Mouse (Mus musculus) c-Kit-negative CD71-positive TER-119-positive erythroid progenitor cells, embryonic 14.5 days (primary cell): ENCODE measurements around the gene Thrsp.

Experiments
- DNase-seq: peaks from one replicate; pipeline ENCODE4 v3.0.0-alpha.2; 2013; ENCODE audit warnings: low read depth, low spot score

Thrsp gene

DNA sequence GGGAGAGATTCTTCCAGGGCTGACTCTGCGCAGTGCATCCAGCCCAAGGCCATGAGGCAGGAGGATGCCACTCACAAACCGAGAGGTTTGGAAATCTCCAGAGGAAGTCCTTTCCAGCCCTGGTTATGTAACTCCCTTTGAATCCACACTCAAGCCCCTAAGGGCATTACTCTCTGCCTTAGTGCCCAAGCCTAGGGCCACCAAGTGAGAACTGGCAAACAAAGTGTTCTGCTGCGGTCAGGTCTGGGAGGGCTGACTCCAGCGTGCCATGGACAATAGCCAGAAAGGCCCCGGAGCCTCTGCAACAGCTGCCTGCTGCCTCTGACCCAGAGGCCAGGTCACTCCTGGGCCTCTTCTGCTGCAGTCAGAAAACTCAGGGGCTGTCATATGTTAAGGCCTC, 1.2 kb upstream of the Thrsp start:
- DNase-seq: no peak

DNA sequence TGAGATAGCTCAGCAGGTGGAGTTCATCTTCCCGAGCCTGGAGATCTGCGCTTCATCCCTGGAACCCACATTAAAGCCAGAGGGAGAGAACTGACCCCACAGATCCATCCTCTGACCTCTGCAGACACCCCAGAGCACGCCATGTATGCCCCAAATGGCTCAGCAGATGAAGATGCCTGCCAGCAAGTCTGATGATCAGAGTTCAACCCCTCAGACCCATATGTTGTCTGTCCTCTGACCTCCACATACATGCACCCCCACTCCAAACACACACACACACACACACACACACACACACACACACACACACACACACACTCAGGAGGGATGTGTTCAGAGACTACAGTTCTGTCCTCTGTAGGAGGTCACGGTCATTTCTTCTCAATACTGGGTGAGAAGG, 1.1 kb downstream of the Thrsp start:
- DNase-seq: no peak

DNA sequence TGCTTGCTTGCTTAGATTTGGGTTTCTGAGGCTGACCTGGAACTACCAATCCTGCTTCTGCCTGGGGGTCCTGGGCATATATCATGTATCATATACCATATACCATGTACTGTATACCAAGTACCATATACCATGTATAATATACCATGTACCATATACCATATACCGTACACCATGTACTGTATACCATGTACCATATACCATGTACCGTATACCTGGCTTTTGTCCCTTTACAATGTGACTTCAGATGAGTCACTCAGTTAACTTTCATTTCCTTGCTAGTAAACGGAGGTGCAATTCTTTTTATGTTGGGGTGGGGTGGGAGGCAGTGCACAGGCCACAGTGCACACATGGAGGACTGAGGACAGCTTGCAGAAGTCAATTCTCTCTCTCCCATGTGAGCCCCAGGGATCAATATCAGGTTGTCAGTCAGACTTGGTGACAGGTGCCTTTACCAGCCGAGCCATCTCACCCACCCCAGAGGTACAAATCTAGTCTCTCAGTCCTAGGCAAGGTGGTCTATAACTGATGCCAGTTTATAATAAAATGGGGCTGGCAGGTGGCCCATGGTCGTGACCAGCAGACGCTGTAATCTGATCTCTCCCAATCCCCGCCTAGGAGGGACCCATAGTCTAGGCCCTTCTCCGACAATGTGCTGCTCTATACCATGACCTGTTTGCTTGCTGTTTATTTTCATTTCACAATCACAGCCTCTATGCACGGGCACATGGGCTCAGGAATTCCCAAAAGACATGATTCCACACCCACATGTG, 2.4 kb downstream of the Thrsp start:
- DNase-seq: no peak

DNA sequence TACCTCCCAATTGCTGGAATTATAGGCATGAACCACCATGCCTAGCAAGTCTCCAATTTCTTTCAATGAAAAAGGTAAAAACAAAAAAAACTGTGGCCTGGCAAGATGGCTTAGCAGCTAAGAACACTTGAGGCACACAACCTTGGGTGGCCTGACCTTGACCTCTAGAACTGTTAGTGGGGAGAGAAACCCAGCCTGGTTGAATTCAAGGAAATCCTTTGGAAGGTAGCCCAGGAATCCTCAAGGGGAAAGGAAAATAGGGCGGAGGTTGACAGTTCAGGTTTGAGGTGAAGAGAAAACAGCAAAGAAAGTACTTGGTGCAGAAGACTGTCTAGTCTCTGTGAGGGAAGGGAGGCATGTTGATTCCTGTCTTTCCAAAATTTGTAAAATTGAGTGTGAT, 3.1 kb downstream of the Thrsp start:
- DNase-seq: no peak

DNA sequence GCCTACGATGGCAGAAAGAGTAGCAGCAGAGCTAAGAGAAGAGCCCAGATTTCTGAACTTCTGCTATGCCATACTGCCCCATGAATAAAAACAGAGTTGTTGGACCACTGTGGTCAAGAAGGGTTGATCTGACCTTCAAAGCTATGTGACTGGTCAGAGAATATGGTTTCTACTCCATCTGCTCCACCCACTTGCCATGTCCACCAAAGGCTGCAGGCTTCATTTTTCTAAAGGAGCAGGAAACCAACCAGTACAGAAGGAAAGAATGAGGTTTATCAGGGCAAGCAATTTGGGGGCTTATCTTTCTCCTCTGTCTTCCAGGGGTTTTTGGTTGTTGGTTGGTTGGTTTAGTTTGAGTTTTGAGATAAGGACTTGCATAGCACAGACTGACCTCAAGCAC, 3.5 kb downstream of the Thrsp start:
- DNase-seq: no peak

DNA sequence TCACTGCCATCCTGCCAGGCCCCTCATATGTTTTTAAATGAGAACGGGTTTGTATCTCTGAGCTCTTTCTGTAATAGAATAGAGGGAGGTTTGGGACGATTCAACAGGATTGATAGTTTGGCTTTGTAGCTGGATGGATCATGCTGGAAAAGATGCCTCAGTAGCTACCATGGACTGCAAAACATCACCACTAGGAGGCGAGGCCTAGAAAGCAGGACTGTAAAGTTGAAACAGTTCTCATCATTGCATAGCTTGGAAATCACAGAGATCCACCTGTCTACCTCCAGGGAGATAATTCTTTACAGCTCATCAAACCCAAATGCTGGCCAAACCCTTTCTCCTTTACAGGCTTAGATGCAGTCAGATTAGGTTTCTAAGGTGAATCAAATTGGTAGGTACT, 6.0 kb downstream of the Thrsp start:
- DNase-seq: no peak

DNA sequence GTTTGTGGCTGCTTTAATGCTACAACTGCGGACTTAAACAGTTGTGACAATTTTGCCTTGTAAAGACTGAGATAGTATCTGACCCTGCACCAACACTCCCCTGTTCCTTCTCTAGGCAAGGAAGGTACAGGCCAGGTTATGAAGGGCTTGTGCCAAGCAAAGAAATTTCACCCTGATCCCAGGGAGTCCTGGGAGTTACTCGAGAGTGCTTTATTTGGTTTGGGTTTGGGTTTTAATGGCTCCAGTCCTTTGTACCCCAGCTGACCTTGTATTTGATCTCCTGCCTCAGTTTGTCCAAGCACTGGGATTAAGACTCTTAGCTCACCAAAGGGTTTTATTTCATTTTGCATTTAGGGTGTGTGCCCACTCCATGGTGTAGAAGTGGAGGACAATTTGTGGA, 6.4 kb downstream of the Thrsp start:
- DNase-seq: no peak

DNA sequence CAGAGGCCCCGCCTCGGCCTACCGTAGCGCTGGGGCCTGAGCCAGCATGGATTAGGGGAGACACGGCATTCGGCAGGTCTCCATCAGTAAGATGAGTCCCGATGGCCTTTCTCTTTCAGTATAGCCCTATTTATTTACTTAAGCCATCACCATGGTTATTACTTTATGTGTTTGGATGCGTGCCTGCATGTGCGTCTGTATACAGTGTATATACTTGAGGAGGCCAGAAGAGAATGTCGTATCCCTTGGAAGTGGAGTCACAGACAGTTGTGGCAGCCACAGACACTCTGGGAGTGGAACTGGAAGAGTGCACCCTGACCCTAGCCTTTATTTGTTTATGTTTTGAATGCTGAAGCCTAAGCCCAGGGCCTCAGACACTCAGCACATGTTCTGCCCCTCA, 10.4 kb downstream of the Thrsp start:
- no peak for DNase-seq

DNA sequence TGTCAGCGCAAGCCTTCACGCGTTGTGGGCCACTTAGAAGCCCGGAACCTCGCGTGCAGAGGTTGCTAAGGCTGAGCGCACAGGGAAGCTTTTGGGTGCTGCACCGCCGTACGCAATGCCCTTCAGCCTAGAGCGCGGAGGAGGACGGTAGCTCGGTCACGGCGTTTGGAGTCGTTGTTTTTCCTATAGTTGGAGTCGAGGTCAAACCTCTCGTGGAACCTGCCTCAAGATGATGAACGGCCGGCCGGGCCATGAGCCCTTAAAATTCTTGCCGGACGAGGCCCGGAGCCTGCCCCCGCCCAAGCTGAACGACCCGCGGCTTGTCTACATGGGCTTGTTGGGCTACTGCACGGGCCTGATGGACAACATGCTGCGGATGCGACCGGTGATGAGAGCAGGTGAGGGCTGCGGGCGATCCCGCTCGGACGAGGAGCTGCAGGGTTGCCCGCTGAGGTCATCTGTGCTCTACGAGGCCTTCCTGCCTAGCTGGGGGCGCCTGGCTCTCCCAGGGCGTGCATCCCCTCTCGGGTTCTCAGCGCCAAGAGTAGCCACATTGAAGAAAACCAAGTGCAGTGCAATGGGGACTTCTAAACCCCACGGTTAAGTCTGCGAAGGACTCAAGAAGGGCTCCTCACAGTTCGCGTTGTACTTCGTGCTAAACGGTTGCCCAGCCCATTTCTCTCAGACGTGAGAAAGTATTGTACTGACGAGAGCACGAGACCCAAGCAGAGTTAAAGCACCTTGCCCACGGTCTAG, 17.4 kb downstream of the Thrsp start, which contains the start of gene Ndufc2:
TSS of gene Ndufc2 (plus strand) at position 44 of the 756 bp plus-strand sequence.
- DNase-seq: peak; percentile 66

DNA sequence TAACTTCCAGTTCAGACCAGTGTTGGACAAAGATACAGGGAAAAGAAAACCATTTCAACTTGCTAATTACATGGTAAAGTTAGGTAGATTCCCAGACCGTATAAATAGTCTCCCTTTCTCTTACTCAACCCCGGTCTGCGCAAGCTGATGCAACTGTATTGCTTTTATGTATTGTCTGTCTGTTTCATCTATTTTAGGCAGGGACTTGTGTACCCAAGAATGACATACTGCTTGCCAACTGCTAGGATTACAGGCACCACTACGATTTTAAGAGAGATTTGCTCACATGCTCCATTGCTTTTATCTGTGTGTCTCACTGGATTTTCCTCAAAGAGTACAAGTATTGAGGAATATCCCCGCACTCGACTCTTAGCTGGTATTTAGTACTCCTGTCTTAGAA, 18.6 kb downstream of the Thrsp start:
- DNase-seq: no peak

DNA sequence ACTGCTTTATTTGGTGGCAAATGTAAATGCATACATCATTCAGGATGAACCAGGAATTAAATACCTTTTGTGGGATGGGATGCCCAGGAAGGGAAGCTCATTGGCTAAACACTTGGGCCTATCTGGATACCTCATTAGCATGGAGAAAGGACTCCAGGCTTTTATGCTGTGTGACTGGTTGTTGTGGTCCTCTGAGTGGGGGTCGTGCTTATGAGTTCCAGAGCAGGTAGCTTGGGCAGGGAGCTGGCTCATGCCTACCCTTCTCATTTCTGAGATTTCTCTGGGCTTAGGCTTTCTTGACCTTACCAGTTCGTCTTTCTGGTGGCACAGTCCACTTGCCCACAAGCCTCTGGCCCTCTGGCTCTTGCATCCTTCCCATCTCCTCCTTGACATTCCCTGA, 23.2 kb downstream of the Thrsp start:
- no peak for DNase-seq

DNA sequence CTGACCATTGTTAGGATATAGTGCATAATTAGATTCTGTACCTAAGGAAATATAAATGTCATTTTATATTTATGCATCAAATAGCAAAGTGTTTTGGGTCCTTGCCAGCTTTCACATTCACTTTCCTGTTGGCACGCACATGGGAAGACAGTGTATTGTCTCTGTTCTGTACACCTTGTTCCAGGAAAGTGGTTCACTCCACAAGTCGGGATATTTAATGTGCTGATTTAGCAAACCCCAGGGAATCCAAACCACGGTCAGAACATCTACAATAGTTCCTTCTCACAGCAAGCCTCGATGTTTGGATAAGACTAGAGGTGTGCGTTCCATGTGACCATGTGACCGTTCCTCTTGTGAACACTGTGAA, 25.5 kb downstream of the Thrsp start:
- no peak for DNase-seq

DNA sequence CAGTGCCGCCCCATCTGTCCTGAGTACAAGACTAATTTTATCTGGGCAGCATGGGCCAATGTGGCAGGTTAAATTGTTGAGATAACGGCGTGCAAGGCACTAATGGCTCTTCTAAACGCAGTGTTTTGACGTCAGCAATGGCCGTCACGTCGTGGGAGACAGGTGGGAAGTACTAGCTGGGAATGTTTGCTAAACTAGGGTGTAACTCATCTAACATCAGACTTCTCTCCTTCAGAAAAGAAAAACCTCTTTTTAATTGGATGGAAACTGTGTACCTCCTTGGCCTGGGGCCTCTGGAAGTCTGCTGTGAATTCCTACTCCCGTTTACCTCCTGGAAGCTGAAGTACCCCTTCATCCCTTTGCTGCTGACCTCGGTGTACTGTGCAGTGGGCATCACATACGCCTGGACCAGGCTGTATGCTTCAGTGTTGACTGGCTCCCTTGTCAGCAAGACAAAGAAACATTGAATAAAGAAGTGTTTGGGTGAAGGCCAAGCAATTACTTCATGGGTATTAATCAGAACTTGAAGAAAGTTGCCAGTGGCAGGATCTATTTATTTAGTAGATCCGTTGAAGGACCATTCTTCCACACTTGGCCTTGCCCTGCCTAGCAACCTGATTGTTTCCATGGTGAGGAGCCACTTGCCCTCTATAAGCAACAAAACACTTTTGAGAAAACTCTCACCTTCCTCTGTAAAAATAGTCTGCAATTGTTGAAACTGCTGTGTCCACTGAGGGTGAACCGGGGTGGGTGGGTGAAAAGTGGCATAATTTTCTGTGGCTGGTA, 26.0 kb downstream of the Thrsp start:
- no peak for DNase-seq

DNA sequence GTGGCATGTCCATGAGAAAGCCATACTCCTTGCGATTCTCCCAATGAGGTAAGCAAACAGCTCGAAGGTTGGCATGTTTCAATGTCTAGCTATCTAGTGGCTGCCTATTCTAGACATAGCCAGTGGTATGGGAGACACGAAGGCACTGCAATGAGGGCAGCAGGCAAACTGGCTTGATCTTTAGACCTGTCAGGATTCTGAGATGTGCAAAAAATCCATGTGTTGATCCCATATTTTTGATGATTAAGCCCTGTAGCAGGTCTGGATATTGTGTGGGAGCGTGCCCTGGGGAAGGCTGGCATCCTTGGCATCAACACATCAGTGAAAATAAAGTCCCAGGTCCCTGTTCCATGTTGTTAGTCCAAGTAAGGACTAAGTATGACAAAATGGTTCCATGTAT, 29.0 kb downstream of the Thrsp start:
- DNase-seq: no peak

DNA sequence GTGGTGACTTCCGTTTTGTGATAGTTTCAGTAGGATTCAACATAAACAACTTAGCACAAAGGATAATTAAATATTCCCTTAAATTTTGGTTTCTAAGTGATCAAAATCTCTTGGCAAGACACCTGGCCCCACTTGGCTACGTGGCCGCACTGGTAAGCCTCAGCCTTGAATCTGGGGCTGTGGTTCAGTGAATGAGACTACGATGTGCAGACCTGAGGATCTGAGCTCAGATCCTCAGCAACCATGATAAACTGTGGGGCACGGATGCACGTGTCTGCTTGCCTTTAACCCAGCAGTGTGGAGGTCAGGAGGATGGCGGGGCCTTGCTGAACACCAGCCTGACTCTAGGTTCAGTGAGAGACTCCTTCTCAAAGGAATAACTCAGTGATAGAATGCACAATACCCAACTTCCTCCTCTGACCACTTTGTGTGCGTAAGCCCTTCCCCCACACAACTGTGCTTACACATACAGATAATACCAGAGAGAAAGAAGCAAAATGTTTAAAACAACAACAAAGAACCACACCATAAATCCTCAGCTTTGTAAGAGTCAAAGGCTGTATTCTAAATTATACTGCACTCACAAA, 29.9 kb downstream of the Thrsp start:
- DNase-seq: no peak

DNA sequence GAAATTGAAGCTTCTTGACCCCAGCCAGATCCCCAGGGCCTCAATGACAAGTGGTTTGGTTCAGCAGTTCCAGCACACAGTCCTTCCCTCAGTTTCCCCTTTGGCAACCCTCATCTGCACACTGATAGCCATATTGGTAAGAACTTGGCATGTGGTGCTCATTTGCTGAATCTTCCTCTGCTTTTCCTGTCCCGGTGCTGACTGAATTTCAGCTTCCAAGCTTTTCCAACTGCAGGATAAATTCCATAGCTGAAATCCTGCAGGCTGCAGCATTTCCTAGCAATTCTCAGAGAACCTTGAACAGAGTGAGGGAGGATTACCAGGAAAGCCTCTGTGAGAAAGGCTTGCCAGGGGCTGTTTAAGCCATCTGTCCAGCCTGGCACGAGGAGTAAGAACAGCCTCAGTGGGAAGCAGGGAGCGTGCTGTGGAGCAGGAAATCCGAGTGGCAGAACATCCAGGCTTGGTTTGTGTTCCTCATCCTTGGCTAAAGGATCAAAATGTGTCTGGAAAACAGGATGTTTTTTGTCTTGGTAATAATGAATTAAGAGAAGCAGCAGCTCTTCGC, 30.6 kb downstream of the Thrsp start:
- no peak for DNase-seq

DNA sequence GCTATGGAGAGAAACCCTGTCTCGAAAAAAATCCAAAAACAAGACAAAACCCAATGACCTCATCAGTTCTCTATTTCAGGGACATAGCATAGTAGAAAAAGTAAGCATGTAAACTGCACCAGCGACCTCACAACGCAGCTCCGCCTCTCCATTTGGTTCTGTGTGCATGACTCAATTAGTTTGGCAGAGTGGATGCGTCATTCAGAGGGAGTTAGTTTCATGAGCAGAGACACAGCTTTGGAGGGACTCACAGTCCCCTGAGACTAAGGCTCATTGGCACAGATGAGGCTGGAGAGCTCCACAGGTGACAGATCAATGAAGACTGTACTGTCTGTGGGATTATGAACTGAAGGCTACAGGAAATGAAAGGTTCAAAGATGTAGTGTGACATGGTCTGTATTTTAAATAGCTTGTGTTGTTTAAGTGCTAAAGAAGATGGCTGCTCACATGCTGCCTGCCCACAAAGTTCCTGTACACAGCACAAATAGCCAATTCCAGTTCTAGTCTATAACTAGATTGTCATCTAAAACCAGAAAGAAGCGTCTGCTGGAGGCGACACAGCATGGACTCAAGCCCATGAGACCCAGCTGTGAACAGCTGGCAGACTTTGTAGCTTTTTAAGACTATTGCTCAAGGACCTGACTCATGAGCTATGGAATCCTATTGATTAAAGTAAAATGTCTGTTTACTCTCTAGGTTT, 31.3 kb downstream of the Thrsp start:
- no peak for DNase-seq

DNA sequence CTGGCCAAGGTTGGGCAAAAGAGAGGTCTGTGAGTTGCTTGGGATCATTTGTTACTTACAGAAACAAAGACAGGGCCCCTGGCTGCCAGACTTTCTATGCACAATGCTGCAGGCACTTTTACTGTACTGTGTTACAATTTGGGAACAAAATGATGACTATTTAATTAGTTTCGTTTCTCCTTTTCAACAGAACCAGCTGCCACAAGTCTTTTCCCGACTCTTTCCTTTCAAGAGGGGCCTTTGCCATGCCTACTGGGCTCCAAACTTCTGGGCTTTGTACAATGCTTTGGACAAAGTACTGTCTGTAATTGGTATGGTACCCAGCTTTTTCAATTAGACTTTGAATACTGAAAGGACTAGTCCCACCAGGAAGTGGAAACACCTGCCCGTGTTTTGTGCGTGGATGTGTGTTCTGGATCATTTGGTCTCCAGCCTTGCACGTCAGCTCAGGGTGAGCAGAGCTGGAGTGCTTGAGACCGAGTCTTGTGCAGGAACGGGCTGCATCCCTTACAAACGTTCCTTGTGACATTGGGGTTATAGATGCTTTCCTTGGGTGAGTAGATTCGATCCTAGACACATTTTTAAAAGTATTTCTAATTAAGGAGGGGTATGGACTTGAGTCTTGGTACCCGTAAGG, 33.9 kb downstream of the Thrsp start:
- DNase-seq: no peak

DNA sequence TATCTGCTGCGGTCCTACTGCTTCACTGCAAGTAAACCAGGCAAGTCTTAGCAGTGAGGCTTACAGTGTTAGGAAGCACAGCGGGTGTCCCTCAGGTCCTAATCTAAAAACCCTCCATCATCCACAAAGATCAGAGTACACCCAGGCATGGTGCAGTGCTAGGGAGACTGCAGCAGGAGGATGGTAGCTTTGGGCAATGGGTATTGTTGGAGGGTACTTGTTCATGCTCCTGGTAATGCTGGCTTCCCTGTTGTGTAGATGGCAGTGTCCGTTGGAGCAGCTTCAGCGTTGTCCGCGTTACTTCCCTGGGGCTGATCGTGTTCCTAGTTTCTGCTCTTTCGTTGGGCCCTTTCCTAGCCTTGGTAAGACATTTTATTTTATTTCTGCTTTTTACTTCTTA, 34.9 kb downstream of the Thrsp start:
- DNase-seq: no peak

DNA sequence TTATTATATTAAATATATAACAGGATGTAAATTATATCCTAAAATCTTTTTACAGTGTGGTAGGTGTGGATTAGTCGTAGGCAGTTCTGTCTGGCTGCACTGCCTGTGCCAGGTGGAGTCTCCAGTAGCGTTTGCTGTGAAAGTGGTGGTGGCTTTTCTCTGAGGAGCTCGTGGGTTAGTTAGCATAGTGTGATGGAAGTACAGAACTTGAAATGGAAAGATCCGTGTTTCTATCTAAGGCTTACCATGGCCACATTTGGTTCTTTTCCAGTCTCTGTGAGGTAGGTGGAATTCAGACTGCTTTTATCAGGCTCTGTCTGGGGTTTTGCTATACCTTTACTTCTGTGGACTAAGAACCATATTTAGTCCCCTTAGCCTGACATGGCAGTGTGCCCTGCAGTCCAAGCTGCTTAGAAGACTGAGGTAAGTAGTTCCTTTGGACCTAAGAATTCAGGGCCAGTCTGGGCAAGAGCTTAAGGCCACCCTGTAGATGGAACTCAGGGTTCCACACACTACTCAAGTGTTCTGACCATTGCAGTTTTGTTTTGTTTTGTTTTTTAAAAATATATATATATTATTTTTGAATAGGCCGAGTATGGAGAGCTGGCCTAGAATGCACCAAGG, 36.9 kb downstream of the Thrsp start:
- DNase-seq: no peak
